ENCODE assay signal across 8 mouse cellular contexts in the genomic region with DNA sequence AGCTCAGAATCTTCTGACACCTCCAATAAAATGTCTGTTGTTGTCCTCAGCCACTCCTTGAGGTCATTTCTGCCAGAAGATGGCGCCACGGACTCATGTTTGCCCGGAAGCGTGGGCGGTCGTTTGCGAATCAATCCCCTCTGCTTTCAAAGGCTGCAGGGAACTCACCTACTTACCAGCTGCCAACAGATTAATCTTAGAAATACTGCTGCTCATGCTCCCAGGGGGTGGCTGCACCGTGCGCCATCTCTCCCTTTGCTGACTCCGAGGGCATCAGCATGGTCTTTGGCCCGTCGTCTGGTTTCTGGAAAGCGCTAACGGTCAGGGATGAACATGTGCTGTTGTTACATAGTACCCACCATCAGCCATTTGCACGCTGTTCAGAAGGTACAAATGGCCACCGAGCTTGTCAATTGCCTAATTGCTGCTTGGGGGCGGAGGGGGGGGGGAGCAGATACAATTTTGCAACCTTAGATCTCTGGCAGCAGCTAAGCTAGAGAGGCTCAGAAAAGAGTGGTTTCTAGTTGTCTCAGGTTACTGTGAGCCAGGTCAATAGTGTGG. TPM values are rescaled to one million over a fixed set of nuclear protein-coding genes. Genes with fewer than 3 reads are reported as not detected.
DNase-seq lines count a peak whose midpoint lies in the region; ATAC-seq lines count a peak whose summit lies in the region.

No protein-coding gene starts in this region.

- H3K27ac ChIP-seq in intestine, embryonic 16.5 days (ENCODE audit: low read length): no peak overlapping the region
- peak overlapping the region; percentile 83 for H3K27ac ChIP-seq in midbrain, embryonic 10.5 days (replicated peaks)

- peak overlapping the region; percentile 84 for H3K4me2 ChIP-seq in intestine, embryonic 16.5 days (ENCODE audit: low read depth, low read length)

- DNase-seq in adrenal gland, adult 8-10 months: peak; percentile 66
- peak; percentile 93 for DNase-seq in embryo, embryonic 11 days
- DNase-seq in gonadal fat pad, adult 2 months (ENCODE audit: low read depth): peak; percentile 17
- peak; percentile 92 to 96 for DNase-seq in left cerebral cortex, postnatal 25 days (ENCODE audit: low spot score in 2 of 2)
- DNase-seq in midbrain, embryonic 10.5 days (ENCODE audit: low spot score): peak; percentile 88
- peak; percentile 61 for DNase-seq in skeletal muscle tissue, adult 2 months (ENCODE audit: low read depth, low spot score)

- no peaks in the 10 kb centered on the region for H3K9me3 ChIP-seq in intestine, embryonic 16.5 days (ENCODE audit: control insufficient read depth, low read length)
- no peaks in the 10 kb centered on the region for H3K9me3 ChIP-seq in midbrain, embryonic 10.5 days (replicated peaks)

- intact Hi-C loops in left cerebral cortex, postnatal 25 days (cut with DNase I): loop anchor here (1.0 to 10.0 kb wide), 2 partner anchors 117 to 328 kb away; no protein-coding TSS in a partner anchor

- H3K27me3 ChIP-seq in intestine, embryonic 16.5 days (replicated peaks; ENCODE audit: control insufficient read depth, insufficient read depth, low read length): no peaks in the 10 kb centered on the region
- no peaks in the 10 kb centered on the region for H3K27me3 ChIP-seq in midbrain, embryonic 10.5 days (ENCODE audit: low read depth, poor library complexity, severe bottlenecking)

- peak overlapping the region; percentile 44 for H3K4me3 ChIP-seq in intestine, embryonic 16.5 days (ENCODE audit: low read length)
- H3K4me3 ChIP-seq in midbrain, embryonic 10.5 days: peak overlapping the region; percentile 51

- H3K4me1 ChIP-seq in intestine, embryonic 16.5 days (ENCODE audit: control insufficient read depth, insufficient read depth, low read length): peaks cover 15% of the 10 kb centered on the region
- H3K4me1 ChIP-seq in midbrain, embryonic 10.5 days: peaks cover 22% of the 10 kb centered on the region

- WGBS in intestine, embryonic 16.5 days: 2% methylated on average over 17 of the region's 17 CpGs
- WGBS in midbrain, embryonic 10.5 days: 2% methylated on average over 17 of the region's 17 CpGs

- no peaks in the 10 kb centered on the region for H3K36me3 ChIP-seq in intestine, embryonic 16.5 days (ENCODE audit: control insufficient read depth, insufficient read depth, low read length)
- H3K36me3 ChIP-seq in midbrain, embryonic 10.5 days: no peaks in the 10 kb centered on the region

- peak overlapping the region; percentile 64 for H3K9ac ChIP-seq in intestine, embryonic 16.5 days (ENCODE audit: low read depth, low read length)

- ATAC-seq in intestine, embryonic 16.5 days: peak; percentile 54
- ATAC-seq in erythroid progenitor cell, adult 5-6 weeks (replicated peaks; ENCODE audit: low FRiP score, poor library complexity, severe bottlenecking): no peak

RNA-seq across cellular contexts. Expression of a gene that starts 39.8 kb away (rescaled TPM):
- total RNA-seq in adrenal gland, adult 8-10 months (2022): under 1 TPM; 0.16 to 0.28 (median 0.22) TPM
- 0.18 and 0.25 TPM in 2 replicates for polyA plus RNA-seq in gonadal fat pad, adult 2 months (2012; rRNA removed)
- polyA plus RNA-seq in intestine, embryonic 16.5 days (2015; fragmentation: Nextera tagmentation; extraction: Ambion mirVana): 0.32 and 0.33 TPM in 2 replicates
- total RNA-seq in left cerebral cortex, postnatal 25 days (2021): 1 to 10 TPM; 1.1 to 1.7 TPM
- polyA plus RNA-seq in midbrain, embryonic 10.5 days (2016; fragmentation: Nextera tagmentation; extraction: Ambion mirVana): 9.9 and 19.9 TPM in 2 replicates
- total RNA-seq in erythroid progenitor cell, adult 5-6 weeks (2015; ENCODE audit: low replicate concordance): not detected in 2 replicates
- not detected in 2 replicates for total RNA-seq in erythroid progenitor cell, adult 5-6 weeks (2017; ENCODE audit: low replicate concordance)

Comparison
In these comparisons a context has a peak if more than half of its experiments do, and no peak if none do; other contexts are left out.
1. DNase-seq: peak in every context shown above with its lines; median percentile 94 in left cerebral cortex, postnatal 25 days; 93 in embryo, embryonic 11 days; 88 in midbrain, embryonic 10.5 days; 66 in adrenal gland, adult 8-10 months; 61 in skeletal muscle tissue, adult 2 months; 17 in gonadal fat pad, adult 2 months.